Mouse (Mus musculus) right cerebral cortex, adult 18-20 months (tissue): Measurements from ENCODE around the gene Tmem140.
A peak's percentile ranks its signal among the peaks of the same experiment; 100 is the strongest.

Source experiments
- DNase-seq: peaks from one replicate; pipeline ENCODE4 v3.0.0; 2022; ENCODE audit warnings: mixed read lengths

The Tmem140 gene

GRCm38 (mm10) chr6:34909631-34910345 lies 46.8 kb downstream of the Tmem140 start:
- DNase-seq, result no peak

DNA sequence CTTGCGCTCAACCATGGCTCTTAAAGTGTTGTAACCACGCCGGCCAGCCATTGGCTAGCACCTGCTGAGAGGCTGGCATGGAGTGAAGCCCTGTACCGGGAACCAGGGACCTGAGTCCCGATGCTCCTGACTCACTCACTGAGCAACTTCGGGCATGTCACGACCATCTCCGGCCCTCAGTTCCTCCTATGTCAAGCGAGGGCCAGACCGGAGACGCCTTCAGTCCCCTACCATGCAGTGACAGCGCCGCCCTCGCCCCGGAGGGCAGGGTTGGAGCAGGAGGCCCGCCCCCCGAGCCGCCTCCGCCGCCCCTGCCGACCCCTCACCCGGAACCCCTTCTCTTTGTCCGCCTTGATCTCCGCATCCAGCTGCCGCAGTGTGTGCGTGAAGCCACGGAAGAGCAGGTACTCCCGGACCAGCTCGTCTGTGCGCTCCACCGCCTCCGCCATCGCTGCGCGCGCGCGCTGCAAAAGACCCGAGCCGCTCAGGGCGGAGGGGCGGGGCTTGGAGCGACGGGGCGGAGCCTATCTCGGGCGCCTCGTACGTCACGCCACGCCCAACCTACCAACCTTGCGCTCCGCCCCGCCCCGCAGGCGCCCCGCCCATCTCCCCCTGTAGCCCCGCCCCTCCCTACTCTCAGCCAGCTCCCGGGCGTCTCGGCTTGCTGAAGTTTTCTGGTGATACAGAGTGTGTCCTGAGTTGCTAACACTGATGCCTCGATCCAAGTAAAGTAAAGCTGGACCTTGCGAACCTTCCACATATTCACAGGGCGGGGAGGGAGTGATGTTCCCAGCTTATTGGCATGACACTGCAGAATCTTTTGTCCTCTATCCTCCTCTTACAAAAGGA lies 47.6 kb downstream of the Tmem140 start, which contains the start of gene Wdr91:
TSS of gene Wdr91 (minus strand) at position 506 of the 849 bp plus-strand sequence.
- DNase-seq, result peak; percentile 93

DNA sequence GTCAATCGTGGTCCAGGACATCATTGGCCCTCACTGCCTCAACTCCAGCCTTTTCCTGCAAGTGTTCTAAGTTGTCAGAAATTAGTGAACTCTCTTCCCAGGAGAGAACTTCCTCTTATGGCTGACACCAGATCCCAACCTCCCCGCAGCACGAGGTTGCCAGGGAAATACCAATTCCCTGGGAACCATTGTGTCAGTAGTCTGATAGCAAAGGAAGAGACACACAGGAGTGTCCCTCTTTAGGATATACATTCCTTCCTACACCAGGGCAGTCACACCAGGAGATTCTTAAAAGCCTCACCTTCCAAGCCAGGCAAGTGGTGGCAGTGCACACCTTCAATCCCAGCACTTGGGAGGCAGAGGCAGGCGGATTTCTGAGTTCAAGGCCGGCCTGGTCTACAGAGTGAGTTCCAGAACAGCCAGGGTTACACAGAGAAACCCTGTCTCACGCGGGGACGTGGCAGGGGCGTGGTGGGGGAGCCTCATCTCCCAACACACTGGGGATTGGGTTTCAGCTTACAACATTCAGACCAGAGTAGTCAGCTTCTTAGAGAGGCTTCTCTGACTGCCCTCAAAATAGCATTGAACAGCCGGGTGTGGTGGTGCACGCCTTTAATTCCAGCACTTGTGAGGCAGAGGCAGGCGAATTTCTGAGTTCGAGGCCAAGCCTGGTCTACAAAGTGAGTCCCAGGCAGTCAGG lies 50.5 kb downstream of the Tmem140 start:
- DNase-seq, result no peak

DNA sequence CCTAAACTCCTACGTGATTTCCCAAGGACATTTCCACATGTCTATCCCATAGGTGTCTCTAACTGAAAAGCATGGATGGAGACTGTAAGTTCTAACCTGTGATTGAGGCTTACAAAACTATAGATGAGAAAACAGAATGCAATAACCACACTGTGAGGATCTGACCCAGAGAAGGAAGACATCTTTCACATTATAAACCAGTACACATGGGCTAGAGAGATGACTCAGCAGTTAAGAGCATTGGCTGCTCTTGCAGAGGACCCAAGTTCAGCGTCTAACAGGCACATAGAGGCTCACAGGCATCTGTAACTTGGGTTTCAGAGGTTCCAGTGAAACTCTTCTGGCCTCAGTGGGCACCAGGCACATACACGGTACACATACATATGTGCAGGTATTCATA lies 51.5 kb downstream of the Tmem140 start:
- DNase-seq, result no peak

- DNase-seq, result no peak
Observed at GRCm38 (mm10) chr6:34919146-34919545, 56.2 kb downstream of the Tmem140 start.

- no peak for DNase-seq
Observed at GRCm38 (mm10) chr6:34919956-34920355, 57.0 kb downstream of the Tmem140 start, which contains the start of gene Stra8. TSS of gene Stra8 (plus strand) at chr6:34920163.

GRCm38 (mm10) chr6:34920631-34921030 lies 57.7 kb downstream of the Tmem140 start:
- DNase-seq, result no peak

GRCm38 (mm10) chr6:34921941-34922340 lies 59.0 kb downstream of the Tmem140 start:
- DNase-seq, result no peak
